Mouse (Mus musculus): ENCODE data around the gene Ifitm3.
"Not testable (repeated sequence)": the region's sequence is repeated elsewhere in the genome, so short reads cannot be mapped to it uniquely, and the experiment has no call there.

The Ifitm3 gene

GRCm38 (mm10) chr7:141032458-141033167 is 22.0 kb upstream of the Ifitm3 start:
- DNase-seq (ENCODE audit: low spot score), result no peak

DNA sequence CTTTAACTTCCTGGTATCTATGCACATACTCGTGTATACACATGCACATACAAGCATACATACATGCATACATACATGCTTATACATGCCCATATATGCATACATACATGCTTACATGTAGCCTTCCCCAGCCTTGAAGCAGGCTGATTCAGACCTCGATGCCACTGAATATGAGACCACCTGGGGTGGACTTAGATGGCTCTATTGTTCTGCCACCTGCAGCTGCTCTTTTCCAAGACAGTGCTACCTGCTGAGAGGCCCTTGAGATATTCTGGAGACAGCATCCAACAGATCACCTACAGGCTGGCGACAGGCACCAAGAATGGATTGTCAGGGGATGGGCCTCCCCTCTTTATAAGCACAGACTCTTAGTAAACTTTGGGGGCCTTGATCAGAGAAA is 19.8 kb upstream of the Ifitm3 start:
- no peak for DNase-seq (ENCODE audit: low spot score)

- no peak for DNase-seq (ENCODE audit: low spot score)
Measured at GRCm38 (mm10) chr7:141028831-141029230, 18.3 kb upstream of the Ifitm3 start, which contains the start of gene Gm17387. Gene Gm17387 (plus strand): TSS chr7:141029131.

- DNase-seq (ENCODE audit: low spot score), result no peak
Measured at GRCm38 (mm10) chr7:141026740-141027098, 16.1 kb upstream of the Ifitm3 start.

DNA sequence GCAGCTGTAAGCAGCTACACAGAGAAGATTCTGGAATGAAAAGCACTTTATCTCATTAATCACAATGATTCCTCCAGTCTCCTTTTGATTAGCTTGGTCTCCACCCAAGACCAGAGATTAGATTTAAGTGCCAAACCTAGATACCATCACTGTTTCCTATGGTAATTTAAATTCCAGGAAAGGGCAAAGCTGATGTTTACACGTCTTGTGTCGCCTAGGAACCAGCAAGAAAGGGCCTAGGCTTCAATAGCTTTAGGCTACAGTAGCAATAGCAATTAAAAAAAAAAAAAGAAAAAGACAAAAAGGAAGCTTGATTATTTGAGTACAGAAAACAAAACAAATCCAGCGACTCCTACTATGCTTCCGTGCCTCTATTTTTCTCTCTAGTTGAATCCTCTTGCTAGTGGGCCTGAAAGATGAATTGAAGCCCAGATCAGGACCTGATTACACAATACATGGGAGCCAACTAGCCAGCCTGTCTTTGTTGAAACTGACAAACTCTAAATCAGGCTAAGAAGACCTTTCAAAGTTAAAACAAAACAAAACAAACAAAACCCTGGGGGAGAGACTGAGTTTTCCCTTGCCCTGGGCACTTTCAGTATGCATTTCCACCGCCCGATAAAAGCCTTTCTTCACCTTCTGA is 15.6 kb upstream of the Ifitm3 start:
- no peak for DNase-seq (ENCODE audit: low spot score)

GRCm38 (mm10) chr7:141024865-141025838 is 14.6 kb upstream of the Ifitm3 start:
- DNase-seq (ENCODE audit: low spot score), result no peak

- no peak for DNase-seq (ENCODE audit: low spot score)
Measured at GRCm38 (mm10) chr7:141021489-141022449, 11.2 kb upstream of the Ifitm3 start.

- DNase-seq (ENCODE audit: low spot score), result no peak
Measured at GRCm38 (mm10) chr7:141019028-141019427, 8.5 kb upstream of the Ifitm3 start.

GRCm38 (mm10) chr7:141017824-141018223 is 7.3 kb upstream of the Ifitm3 start, which contains the start of gene Ifitm6:
Gene Ifitm6 (minus strand): TSS chr7:141017924.
- DNase-seq (ENCODE audit: low spot score), result not testable (repeated sequence)

DNA sequence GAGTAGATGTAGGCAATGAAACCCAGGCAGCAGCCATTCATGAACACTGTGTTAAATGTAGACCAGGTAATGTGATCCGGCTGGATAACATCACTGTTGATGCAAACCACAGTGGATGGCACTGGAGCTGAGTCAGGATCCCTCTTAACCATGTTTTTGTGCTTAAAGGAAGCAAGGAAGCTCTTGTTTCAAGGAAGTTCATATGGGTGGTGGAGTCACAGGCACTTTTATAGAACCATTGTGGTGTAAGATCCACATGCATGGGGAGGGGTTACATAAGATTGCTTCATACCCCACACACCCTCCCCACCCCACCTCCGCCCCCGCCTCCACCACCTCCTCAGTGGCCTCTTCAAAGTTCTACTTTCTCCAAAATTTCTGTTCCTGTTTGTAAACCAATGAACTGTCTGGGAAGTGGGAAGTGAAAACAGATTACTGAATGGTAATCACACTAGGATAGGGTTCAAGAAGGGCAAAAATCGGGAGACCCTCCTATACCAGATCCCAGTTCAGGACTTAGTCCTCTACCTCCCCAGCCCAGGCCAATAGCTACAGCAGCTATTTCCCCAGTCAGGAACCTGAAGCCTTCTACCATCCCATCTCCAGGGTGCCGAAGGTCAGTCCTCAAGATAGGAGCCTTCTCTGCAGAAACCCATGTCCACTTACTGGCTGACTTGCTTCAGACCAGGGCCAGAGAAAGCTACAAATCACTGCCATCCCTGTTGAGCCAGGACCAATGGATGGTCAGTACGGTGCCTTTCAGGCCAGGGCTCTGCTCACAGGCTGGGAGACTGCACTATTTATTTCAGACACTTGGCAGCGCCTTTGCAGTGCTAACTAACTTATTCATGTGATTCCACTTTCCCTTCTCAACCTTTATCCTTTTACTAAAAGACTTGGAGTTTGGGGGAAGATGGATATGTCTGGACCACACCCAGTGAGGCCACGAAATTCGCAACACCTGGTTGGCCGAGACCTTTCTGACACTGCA is 6.4 kb upstream of the Ifitm3 start:
- no peak for DNase-seq (ENCODE audit: low spot score)

- DNase-seq (ENCODE audit: low spot score), result no peak
Measured at GRCm38 (mm10) chr7:141011238-141011770, 734 bp upstream of the Ifitm3 start.

- no peak for DNase-seq (ENCODE audit: low spot score)
Measured at GRCm38 (mm10) chr7:141009665-141010064, 905 bp downstream of the Ifitm3 start.

- peak; percentile 54 for DNase-seq (ENCODE audit: low spot score)
Measured at GRCm38 (mm10) chr7:141008938-141009660, 1.5 kb downstream of the Ifitm3 start.

DNA sequence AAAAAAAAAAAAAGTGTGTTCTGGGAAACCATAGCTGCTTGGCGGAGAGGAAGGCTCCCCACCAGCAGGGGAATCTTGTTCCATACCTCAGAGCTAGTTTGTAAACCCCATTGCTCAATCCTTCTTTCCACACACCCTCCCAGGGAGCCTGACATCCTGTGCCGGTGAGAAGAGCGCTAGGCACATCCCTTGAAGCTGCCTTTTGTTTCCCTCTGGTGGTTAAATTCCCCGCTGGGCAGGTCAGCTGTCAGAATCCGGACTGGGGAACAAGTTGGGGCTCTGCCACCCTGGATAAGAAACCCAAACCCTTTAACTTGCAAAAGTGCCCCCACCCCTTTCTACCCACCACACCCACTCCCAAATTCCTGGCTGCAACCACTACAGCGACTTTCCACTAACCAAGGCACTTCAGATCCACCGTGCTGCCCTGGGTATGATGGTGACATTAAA is 2.2 kb downstream of the Ifitm3 start:
- no peak for DNase-seq (ENCODE audit: low spot score)

- DNase-seq (ENCODE audit: low spot score), result no peak
Measured at GRCm38 (mm10) chr7:141006914-141007313, 3.7 kb downstream of the Ifitm3 start.

GRCm38 (mm10) chr7:141006446-141006845 is 4.1 kb downstream of the Ifitm3 start:
- DNase-seq (ENCODE audit: low spot score), result no peak

DNA sequence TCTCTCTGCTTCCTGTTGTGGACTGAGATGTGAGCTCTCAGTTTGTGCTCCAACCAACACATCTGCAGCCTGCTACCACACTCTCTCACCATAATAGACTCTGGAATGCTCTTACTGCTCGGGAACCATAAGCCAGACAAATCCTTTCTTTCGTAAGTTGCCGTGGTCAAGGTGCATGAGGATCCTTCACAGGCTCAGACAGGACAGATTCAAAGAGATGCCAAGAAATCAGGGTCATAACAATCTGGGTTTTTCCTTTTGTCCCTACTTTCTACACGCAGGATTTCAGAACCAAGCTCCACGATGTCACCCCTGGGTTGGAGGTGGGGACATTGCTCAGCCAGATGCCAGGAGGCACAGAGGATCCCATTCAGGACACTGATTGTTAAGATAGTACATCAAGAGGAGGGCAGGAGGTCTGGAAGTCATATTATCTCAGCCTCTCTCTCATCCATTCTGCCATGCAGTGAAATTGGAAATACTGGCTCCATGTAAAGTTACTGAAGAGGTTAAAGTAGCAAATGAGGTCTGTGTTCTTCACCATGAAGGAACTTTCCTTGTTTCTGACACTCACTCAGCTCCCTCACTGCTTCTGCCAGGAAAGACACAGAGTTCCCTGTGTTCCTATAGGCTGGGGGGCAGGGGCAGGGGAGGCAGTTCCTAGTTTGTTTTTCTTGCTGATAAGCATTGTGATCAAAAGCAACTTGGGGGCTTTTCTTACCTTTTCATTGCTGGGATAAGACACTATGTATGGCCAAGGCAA is 7.1 kb downstream of the Ifitm3 start:
- no peak for DNase-seq (ENCODE audit: low spot score)
